Mouse (Mus musculus) thymus, postnatal 10 days (tissue): ENCODE data around the gene Vmn2r118.

Experiments
- DNase-seq, 2 experiments: peaks; one replicate each; pipeline ENCODE4 v3.0.0; 2021; ENCODE audit warnings: low spot score in 2 of 2

Vmn2r118 gene

DNA sequence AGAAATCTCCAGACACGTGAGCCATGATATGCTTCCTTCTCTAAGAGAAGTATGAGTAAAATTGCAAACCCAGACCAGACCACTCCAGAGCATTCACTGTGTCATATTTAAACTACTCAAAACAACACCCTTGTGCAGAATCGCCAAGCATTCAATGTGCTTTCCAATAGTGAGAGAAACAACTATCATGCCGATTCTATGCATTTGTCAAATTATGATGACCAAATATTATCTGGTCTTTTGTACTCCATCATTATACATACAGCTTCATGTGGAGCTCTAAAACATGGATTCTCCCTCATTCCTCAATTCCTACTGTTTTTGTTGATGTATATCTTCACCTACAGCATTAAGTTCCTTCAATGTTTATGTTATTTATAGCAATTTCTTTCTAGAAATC lies at the start of gene Vmn2r118:
Vmn2r118 (minus strand) TSS at position 101 of the 400 bp plus-strand sequence.
- no peak for DNase-seq

DNA sequence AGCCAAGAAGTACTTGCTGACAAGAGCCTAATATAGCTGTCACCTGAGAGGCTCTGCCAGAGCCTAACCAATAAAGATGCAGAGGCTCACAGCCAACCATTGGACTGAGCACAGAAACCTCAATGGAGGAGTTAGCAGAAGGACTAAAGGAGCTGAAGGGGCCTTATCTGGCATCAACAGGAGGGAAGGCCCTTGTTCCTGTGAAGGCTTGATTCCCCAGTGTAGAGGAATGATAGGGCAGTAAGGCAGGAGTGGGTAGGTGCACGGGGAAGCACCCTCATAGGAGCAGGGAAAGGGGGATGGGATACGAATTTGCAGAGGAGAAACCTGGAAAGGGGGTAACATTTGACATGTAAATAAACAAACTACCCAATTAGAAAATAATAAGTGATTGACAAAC lies 36.1 kb upstream of the Vmn2r118 start:
- no peak for DNase-seq

DNA sequence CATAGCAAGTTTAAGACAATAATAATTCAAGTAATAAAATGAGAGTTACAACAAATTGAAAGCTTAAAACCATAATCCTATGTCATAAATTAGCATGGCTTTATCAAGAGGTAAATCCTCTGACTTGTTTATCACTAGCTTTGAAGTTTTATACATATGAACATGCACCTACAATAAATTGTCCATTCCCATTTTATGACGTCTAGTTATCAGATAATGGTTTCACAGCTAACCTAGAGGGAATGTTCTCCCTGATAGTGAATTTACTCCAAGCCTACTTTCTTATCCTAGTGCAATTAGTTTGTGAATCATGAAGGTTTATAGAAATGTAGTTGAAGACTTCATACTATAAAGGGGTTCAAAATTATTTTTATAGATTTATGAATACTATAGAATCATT lies 34.2 kb downstream of the Vmn2r118 start:
- no peak for DNase-seq

DNA sequence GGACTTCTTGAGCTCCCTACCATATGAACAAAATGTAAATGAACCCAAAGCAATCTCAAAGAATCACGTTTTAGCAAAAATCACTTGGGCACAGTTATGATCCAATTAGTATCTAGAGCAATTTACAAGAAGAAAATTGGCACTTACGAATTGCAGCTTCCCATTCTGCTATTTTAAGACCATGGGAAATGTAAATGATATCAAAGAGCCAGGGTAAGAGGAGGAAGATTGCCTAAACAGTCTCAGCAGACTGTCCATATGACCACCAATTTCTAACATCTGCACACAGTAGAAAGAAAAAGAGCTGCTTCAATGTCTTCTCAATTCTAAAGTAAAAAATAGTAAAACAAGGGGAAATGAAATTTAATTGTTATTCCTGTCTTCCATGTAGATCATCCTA lies 63.2 kb downstream of the Vmn2r118 start:
- DNase-seq: no peak

DNA sequence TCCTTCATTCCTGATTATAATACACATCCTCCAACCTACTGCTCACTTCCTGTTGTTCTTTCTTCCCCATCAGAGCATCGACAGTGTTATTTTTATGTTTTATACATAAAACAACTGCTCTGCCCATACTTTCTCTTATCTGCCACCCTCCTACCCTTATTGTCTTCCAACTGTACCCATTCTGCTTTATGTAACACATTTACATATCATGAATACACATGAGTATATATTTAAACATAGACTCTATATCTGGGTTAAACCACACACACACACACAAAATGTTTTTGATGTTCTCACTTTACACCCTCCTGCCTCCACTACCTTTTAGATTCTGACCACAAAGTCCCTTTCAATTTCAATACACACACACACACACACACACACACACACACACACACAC lies 76.5 kb downstream of the Vmn2r118 start:
- DNase-seq: no peak
